Mouse (Mus musculus) gastrocnemius, postnatal 4 days (tissue): ENCODE data around the gene Pld1. TPM values are rescaled to one million over a fixed set of nuclear protein-coding genes. Genes with fewer than 3 reads are reported as not detected.

ENCODE experiments used
- DNase-seq, 2 experiments: peaks; one replicate each; pipeline ENCODE4 v3.0.0; 2021 to 2022; ENCODE audit warnings: low spot score in 2 of 2, mixed read lengths in 2 of 2
- total RNA-seq, 2 experiments: library from RNA; stranded (reverse); gene quantifications; 2 replicates each; pipeline ENCODE4 v1.2.3; 2021

Pld1 gene
- total RNA-seq, 2 experiments from 2014 or later, result 13.9 to 14.7 TPM

DNA sequence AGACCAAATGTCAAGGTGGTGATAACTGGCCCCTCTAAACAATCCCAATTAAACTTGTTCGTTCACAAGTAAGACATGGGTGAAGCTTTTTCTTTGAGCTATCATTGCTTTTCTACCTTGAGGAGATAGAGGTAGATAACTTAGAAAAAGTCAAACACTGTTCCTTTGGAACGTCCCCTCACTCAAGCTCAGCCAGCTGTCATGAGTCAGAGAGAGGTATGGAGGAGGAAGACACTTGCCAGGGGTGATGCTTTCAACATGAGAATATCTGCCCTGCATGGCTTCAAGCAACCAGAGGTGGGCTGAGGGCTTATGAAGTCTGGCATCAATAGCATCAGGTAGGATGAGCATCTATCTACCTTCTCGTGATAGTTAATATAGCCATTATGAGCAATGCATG, 207.0 kb downstream of the Pld1 start:
- DNase-seq, result no peak

DNA sequence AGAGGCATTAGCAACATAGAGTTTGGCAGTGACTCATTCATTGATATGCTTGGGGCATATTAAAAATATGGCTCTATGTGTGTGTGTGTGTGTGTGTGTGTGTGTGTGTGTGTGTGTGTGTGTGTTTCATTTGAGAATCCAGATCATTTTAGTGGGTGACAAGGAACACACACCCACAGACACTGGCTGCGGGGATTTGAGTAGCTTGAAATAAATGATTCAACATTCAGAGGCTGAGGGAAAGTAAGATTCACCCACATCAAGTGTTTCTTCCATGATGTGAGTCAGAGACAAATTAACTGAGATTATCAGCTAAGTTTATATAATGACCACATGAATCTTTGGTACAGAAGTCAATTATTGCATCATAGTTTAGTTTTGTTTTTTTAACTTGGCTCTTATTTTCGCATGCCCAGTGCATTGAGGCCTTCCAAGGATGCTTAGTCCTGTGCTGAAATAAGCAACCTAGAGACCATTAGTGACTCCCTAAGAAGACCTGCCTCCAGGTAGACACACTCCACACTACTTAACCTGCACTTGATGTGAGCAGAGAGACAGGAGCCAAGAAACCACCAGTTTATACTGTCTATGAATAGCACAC, 211.3 kb downstream of the Pld1 start:
- DNase-seq, result no peak

DNA sequence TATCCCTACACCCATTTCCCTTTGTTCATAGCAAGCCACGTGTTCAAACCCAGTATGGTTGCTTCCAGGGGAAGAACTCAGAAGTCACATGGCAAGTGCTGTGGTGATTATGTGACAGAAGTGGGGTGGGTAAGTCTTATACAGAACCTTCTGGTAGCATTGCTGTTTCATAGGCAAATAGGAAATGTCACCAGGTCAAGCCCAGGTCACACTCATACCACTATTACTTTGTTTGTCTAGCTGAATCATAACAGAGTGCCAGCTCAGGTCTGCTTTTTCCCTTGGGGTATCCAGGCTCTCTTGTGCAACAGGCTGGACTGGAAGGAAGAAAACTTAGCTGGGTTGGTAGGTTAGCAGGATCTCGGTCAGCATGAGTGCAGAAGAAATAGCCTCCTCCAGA, 219.5 kb downstream of the Pld1 start:
- DNase-seq, result no peak

DNA sequence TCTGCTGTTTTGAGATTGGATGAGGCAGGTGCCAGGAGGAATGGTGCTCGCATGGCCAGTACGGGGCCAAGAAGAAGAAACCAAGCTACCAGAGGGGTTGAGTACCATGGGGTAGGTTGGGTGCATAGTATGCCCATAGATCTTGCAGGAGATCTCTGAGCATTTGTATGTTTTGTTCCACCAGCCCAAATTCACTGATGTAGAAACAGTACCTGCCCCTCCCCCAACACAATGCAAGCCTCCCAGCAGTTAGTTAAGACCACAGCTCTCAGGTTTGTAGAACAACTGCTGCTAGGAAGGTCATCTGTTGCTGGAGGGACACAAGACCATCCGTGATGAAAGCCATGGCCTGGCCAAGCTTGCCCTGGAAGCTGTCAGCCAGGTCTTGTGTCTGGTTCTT, 220.4 kb downstream of the Pld1 start:
- DNase-seq, result no peak

DNA sequence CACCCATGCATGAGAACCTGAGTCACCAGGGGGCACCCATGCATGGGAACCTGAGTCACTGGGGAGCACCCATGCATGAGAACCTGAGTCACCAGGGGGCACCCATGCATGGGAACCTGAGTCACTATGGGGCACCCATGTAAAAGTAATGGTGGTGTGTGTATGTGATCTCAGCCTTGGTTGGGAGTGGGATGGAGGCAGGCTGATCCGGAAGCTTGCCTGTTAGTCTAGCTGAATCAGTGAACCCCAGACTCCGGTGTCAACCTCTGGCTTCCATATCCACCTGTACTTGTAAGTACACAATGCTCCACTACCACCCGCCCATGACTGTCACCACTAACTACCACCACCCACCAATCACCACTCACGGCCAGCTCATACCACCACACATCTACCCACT, 223.9 kb downstream of the Pld1 start:
- DNase-seq, result no peak

DNA sequence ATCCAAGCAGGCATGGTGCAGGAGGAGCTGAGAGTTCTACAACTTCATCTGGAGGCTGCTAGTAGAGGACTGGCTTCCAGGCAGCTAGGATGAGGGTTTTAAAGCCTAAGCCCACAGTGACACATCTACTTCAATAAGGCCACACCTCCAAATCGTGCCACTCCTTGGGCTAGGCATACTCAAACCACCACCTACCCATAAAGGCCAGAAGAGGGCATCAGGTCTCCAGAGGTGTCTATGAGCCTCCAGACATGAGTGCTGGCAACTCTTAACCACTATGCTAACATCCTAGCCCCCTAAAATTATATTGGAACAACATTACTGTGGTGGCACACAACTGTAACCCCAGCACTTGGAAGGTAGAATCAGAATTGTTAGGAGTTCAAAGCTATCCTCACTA, 226.2 kb downstream of the Pld1 start:
- no peak for DNase-seq

DNA sequence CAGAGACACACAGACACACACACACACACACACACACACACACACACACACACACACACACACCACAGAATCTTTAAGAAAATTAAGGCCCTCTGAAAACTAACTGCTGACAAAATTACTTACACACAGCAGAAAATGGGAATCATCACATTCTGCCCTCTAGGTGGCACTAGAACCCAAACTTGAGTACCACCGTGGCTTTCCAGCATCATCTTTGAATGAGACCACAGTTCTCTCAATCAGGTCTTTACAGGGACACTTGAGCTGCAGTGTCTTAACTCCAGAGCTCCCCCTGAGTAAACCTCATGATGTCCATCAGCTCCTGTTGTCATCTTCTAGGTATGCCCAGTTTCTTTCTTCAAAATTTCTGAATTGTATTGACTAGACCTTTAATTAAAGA, 227.1 kb downstream of the Pld1 start:
- peak in 1 of 2 experiments; percentile 54 for DNase-seq

DNA sequence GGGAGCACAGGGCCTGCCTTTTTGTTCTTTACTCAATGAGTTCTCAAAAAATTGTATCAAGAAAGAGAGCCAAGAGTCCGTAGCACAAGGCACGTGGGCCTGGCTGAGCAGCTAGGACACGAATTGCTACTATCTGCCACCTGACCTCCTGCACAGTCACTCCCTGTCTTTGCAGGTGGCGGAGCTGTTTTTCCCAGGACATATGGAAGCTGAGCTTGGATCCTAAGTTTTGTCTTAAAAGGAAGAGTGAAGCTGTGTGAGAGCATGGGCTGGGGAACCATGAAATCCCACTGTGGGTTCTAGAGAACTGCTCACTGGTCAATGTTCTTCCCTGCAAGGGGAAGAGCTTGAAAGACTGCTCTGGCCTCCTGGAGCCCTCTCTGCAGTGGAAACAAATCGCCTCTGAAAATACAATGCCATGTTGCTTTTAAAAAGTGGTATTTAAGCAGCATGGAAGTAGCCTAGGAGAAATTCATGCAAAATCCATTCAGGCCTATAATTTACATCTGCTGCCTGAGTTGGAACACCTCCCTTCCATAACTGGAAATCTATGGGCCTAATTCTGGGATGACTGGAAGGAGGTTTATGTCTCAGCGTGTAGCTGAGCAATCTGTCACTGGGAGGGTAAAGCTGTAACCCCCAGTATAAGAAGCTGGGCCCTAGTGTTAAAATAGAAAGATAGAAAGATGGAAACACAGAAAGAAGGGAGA, 229.5 kb downstream of the Pld1 start:
- DNase-seq, result no peak

DNA sequence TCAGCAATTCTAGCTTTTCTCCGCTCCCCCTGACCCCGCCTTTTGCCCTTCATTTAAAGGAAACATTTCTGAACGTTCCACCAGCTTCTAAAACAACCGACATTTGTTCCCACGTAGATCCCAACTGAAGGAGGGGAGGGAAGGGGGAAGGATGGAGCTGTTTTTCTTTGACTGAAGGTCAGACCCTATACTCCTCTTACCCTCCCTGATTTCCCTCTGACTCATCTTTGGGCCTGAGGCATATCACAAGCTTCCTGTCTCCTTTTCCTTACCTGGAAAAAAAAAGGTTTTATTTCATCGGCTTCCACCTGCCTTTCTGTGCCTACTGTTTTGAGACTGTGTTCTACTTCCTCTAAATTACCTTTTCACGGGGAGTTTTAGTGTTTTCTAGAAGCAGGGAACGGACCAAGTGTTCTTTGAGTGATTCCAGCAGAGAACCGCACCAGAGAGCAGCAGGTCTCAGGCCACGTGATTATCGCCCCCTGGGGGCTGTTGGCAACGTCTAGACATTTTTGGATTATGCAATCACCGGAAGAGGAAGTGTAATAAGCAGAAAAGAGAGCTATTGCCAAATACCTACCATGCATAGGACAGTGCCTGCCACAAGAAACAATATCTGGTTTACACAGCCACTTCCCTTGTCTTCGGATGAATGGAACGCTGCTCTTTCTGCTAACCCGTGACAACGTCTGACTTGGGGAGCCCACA, 232.6 kb downstream of the Pld1 start:
- peak in 1 of 2 experiments; percentile 49 for DNase-seq

DNA sequence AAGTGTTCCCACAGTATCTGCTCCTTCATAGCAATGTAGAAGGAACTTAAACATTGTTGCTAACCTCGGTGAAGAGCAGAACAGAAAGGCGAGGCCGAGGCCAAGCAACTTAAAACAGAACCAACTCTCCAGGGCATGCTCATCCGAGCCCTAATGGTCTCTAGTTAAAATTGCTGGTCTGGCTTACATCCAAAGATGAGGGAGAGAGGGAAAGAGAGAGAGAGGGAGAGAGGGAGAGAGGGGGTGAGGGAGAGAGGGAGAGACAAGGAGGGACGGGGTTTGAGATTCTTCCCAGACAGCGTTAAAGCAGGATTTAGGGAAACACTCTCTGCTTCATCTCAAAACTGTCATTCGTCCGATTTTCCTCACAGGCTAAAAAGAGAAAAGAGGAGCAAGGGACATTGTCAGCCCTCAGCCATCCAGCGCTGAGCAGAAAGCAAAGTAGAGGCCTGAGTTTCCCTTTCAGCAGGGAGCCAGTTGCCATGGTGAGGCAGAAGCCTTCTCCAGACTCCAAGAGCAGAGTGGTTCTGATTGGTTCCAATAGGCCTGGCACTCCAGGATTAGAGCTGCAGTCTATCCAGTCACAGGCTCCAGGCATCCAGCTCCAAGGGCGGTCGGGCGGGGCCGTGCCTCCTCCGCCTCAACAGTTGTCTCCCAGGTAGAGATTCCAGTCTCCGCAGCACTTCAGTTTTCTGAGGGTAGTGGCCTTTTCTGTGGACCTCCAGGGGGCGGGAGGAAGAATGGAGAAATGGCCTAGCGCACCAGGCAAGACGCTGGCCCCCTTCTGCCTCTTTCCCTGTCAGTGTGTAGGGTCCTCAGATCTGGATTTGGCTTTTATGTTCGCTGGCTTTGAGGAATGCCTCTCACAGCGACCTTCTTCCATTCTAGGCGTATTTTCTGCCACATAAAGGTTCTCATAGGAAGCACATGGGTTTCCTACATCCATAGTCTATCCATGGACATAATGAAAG, 237.8 kb downstream of the Pld1 start:
- DNase-seq, result no peak

DNA sequence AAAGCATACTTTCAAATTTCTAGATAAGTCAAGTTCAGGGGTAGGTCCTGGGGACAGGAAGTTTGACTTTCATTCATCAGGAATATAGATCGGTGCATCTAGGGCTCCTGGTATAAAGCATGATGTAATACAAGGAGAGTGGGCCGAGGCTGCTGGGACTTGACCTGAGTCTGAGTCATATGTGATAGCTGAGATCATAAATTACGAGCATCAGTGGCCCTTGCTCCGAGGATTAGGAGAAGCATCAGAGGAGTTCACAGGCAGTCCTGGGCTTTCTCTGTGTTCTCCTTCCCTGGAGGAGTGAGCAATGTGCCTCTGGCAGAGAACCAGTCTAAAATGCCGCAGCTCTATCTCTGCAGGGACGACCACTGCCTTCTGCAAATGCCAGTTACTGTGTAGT, 239.8 kb downstream of the Pld1 start:
- DNase-seq, result no peak

Other genes with a start within 250 kb of the Pld1 start
- gene Fndc3b, start 227.4 kb upstream of the Pld1 start, total RNA-seq, result 10 to 100 TPM; 74.2 to 80.7 TPM
- gene Tmem212, start 42.3 kb upstream of the Pld1 start, total RNA-seq, result not detected